Mouse (Mus musculus) ES-E14 (cell line): ENCODE data around the gene Htra2.

ENCODE experiments used
- CHD2 ChIP-seq: IDR thresholded peaks from 2 replicates; pipeline ENCODE4 v1.6.1; 2014; ENCODE audit warnings: mild to moderate bottlenecking, low read depth, low read length, inconsistent platforms
- HCFC1 ChIP-seq: IDR thresholded peaks from 2 replicates; pipeline ENCODE4 v1.6.1; 2012; ENCODE audit warnings: low read length, inconsistent platforms, borderline replicate concordance; ENCODE audit not compliant: insufficient read depth
- MAFK ChIP-seq: IDR thresholded peaks from 2 replicates; pipeline ENCODE4 v1.6.1; 2014; ENCODE audit warnings: mild to moderate bottlenecking, low read depth, low read length, inconsistent platforms; ENCODE audit not compliant: insufficient read depth
- ZC3H11A ChIP-seq: IDR thresholded peaks from 2 replicates; pipeline ENCODE4 v1.6.1; 2012; ENCODE audit warnings: low read depth, mild to moderate bottlenecking, inconsistent platforms, low read length, borderline replicate concordance
- ZNF384 ChIP-seq: IDR thresholded peaks from 2 replicates; pipeline ENCODE4 v1.6.1; 2012; ENCODE audit warnings: low read depth, low read length, inconsistent platforms

GRCm38 (mm10) chr6:83004872-83005271 lies 50.2 kb downstream of the Htra2 start:
- TF ChIP-seq CHD2 (no peak), ZNF384 (no peak), ZC3H11A (no peak), MAFK (no peak), HCFC1 (no peak)
